In genomic region chr7:130043397-130044234, GRCm38 (mm10) we compare ENCODE assay signal across 11 mouse cellular contexts.
DNase-seq lines count a peak whose midpoint lies in the region; ATAC-seq and TF ChIP-seq lines count a peak whose summit lies in the region.
"Had no signal": no experiment of that assay in that cellular context is flagged by ENCODE, and none has a peak within 500 bp of the region (broad histone marks: within the 10 kb centered on the region; RNA-seq: fewer than 3 reads in every experiment).

No protein-coding gene starts in this region.

- H3K4me1 ChIP-seq in intestine, embryonic 14.5 days (replicated peaks; ENCODE audit: control insufficient read depth, insufficient read depth, low read length): peaks cover 34% of the 10 kb centered on the region
- H3K4me1 ChIP-seq in intestine, postnatal 0 days (replicated peaks; ENCODE audit: control insufficient read depth, insufficient read depth, low read length): no peaks in the 10 kb centered on the region
- H3K4me1 ChIP-seq in heart, postnatal 0 days (ENCODE audit: control insufficient read depth, insufficient read depth): peaks cover 13% of the 10 kb centered on the region
- peaks cover 7% of the 10 kb centered on the region for H3K4me1 ChIP-seq in limb, embryonic 11.5 days (ENCODE audit: control insufficient read depth, insufficient read depth, low read length)
- no peaks in the 10 kb centered on the region for H3K4me1 ChIP-seq in midbrain, postnatal 0 days (ENCODE audit: insufficient read depth, low read length)
- H3K4me1 ChIP-seq in liver, embryonic 11.5 days (replicated peaks; ENCODE audit: control insufficient read depth, insufficient read depth, low read length): no peaks in the 10 kb centered on the region; the same call in 1 of the 2 replicates

- no peak for ATAC-seq in intestine, embryonic 14.5 days (replicated peaks; ENCODE audit: low FRiP score, low TSS enrichment, low read depth)
- no peak for ATAC-seq in intestine, postnatal 0 days
- ATAC-seq in heart, postnatal 0 days (ENCODE audit: insufficient read depth, low read depth): peak; percentile 71
- ATAC-seq in limb, embryonic 11.5 days (ENCODE audit: insufficient number of reproducible peaks, low FRiP score, low TSS enrichment, low read depth): no peak
- no peak for ATAC-seq in midbrain, postnatal 0 days (ENCODE audit: low FRiP score)
- ATAC-seq in liver, embryonic 11.5 days (replicated peaks; ENCODE audit: low FRiP score): no peak
- no peak for ATAC-seq in erythroblast, adult 5-6 weeks (replicated peaks; ENCODE audit: low FRiP score, poor library complexity, severe bottlenecking)
- ATAC-seq: activated CD4-positive, CD25-positive, alpha-beta regulatory T cell, adult 4 months; forebrain, postnatal 0 days had no signal

- H3K4me3 ChIP-seq in intestine, embryonic 14.5 days (ENCODE audit: low read depth, low read length): no peak overlapping the region
- H3K4me3 ChIP-seq in intestine, postnatal 0 days (ENCODE audit: low read depth, low read length): no peak overlapping the region
- H3K4me3 ChIP-seq in heart, postnatal 0 days (ENCODE audit: low read depth, low read length): no peak overlapping the region
- H3K4me3 ChIP-seq in limb, embryonic 11.5 days (ENCODE audit: low read depth, low read length): no peak overlapping the region
- H3K4me3 ChIP-seq in midbrain, postnatal 0 days (ENCODE audit: low read depth, low read length): no peak overlapping the region
- H3K4me3 ChIP-seq in liver, embryonic 11.5 days (ENCODE audit: low read depth, low read length): no peak overlapping the region
- H3K4me3 ChIP-seq: neural tube, embryonic 13.5 days had no signal

- no peaks in the 10 kb centered on the region for H3K9me3 ChIP-seq in intestine, embryonic 14.5 days (ENCODE audit: control insufficient read depth, low read length)
- no peaks in the 10 kb centered on the region for H3K9me3 ChIP-seq in intestine, postnatal 0 days (ENCODE audit: control insufficient read depth)
- H3K9me3 ChIP-seq in heart, postnatal 0 days (replicated peaks; ENCODE audit: control insufficient read depth, low read length): no peaks in the 10 kb centered on the region
- H3K9me3 ChIP-seq in limb, embryonic 11.5 days (ENCODE audit: control insufficient read depth, low read length): no peaks in the 10 kb centered on the region; the same call in 1 of the 2 replicates
- no peaks in the 10 kb centered on the region for H3K9me3 ChIP-seq in midbrain, postnatal 0 days (ENCODE audit: low read length)
- no peaks in the 10 kb centered on the region for H3K9me3 ChIP-seq in liver, embryonic 11.5 days (ENCODE audit: control insufficient read depth, low read length)
- H3K9me3 ChIP-seq: neural tube, embryonic 13.5 days had no signal

- WGBS in intestine, embryonic 14.5 days: 36% methylated on average over 21 of the region's 21 CpGs
- WGBS in intestine, postnatal 0 days: 42% methylated on average over 21 of the region's 21 CpGs
- WGBS in heart, postnatal 0 days: 39% methylated on average over 21 of the region's 21 CpGs
- 58% methylated on average over 21 of the region's 21 CpGs for WGBS in limb, embryonic 11.5 days
- WGBS in midbrain, postnatal 0 days: 56% methylated on average over 21 of the region's 21 CpGs
- 61% methylated on average over 21 of the region's 21 CpGs for WGBS in liver, embryonic 11.5 days

- no peaks in the 10 kb centered on the region for H3K36me3 ChIP-seq in intestine, embryonic 14.5 days (ENCODE audit: control insufficient read depth, insufficient read depth, low read length)
- no peaks in the 10 kb centered on the region for H3K36me3 ChIP-seq in intestine, postnatal 0 days (ENCODE audit: control insufficient read depth, insufficient read depth)
- H3K36me3 ChIP-seq in heart, postnatal 0 days (replicated peaks; ENCODE audit: control insufficient read depth, insufficient read depth, low read length): no peaks in the 10 kb centered on the region
- no peaks in the 10 kb centered on the region for H3K36me3 ChIP-seq in limb, embryonic 11.5 days (ENCODE audit: control insufficient read depth, insufficient read depth, low read length)
- H3K36me3 ChIP-seq in midbrain, postnatal 0 days (ENCODE audit: insufficient read depth, low read length): no peaks in the 10 kb centered on the region
- H3K36me3 ChIP-seq in liver, embryonic 11.5 days (ENCODE audit: control insufficient read depth, insufficient read depth, low read length): no peaks in the 10 kb centered on the region
- H3K36me3 ChIP-seq: neural tube, embryonic 13.5 days had no signal

- DNase-seq in intestine, embryonic 14.5 days (ENCODE audit: low spot score): peak; percentile 57
- DNase-seq in heart, postnatal 0 days (ENCODE audit: low spot score): no peak
- peak; percentile 41 for DNase-seq in limb, embryonic 11.5 days (ENCODE audit: low spot score)
- DNase-seq in midbrain, postnatal 0 days (ENCODE audit: low spot score): peak; percentile 31
- DNase-seq in liver, embryonic 11.5 days (ENCODE audit: low spot score): no peak
- no peak for DNase-seq in right cerebral cortex, postnatal 25 days
- DNase-seq: forebrain, postnatal 0 days had no signal

- TF ChIP-seq CTCF in intestine, postnatal 0 days (IDR thresholded peaks at IDR 0.05; ENCODE audit: low read depth): no peak
- TF ChIP-seq CTCF in heart, postnatal 0 days (IDR thresholded peaks at IDR 0.05; ENCODE audit: low read depth): no peak
- no peak for TF ChIP-seq CTCF in midbrain, postnatal 0 days (IDR thresholded peaks at IDR 0.05)

- peak overlapping the region; percentile 48 for H3K27ac ChIP-seq in intestine, embryonic 14.5 days (ENCODE audit: low read depth)
- no peak overlapping the region for H3K27ac ChIP-seq in intestine, postnatal 0 days (ENCODE audit: low read depth, low read length)
- H3K27ac ChIP-seq in heart, postnatal 0 days (ENCODE audit: low read depth): no peak overlapping the region
- 0 out of 2 replicates have a peak overlapping the region, but pooled peaks have one; percentile 17 for H3K27ac ChIP-seq in limb, embryonic 11.5 days (replicated peaks; ENCODE audit: low read depth, low read length)
- no peak overlapping the region for H3K27ac ChIP-seq in midbrain, postnatal 0 days (ENCODE audit: low read depth, low read length)
- no peak overlapping the region for H3K27ac ChIP-seq in liver, embryonic 11.5 days (ENCODE audit: low read depth, low read length)
- H3K27ac ChIP-seq: neural tube, embryonic 13.5 days had no signal

- no peak overlapping the region for H3K9ac ChIP-seq in intestine, embryonic 14.5 days (ENCODE audit: low read length)
- H3K9ac ChIP-seq in intestine, postnatal 0 days (ENCODE audit: low read depth, low read length): no peak overlapping the region
- no peak overlapping the region for H3K9ac ChIP-seq in heart, postnatal 0 days (replicated peaks; ENCODE audit: low read depth, low read length)
- H3K9ac ChIP-seq in limb, embryonic 11.5 days (ENCODE audit: low read length): no peak overlapping the region
- no peak overlapping the region for H3K9ac ChIP-seq in midbrain, postnatal 0 days (replicated peaks; ENCODE audit: low read length, poor library complexity, severe bottlenecking)
- no peak overlapping the region for H3K9ac ChIP-seq in liver, embryonic 11.5 days (ENCODE audit: low read depth, low read length)
- H3K9ac ChIP-seq: forebrain, postnatal 0 days; neural tube, embryonic 13.5 days had no signal

- no peak for TF ChIP-seq EP300 in heart, postnatal 0 days (IDR thresholded peaks at IDR 0.05; ENCODE audit: low read depth)

- H3K27me3 ChIP-seq in intestine, embryonic 14.5 days (replicated peaks; ENCODE audit: control insufficient read depth, insufficient read depth, low read length): no peaks in the 10 kb centered on the region
- H3K27me3 ChIP-seq in intestine, postnatal 0 days (replicated peaks; ENCODE audit: control insufficient read depth, insufficient read depth, low read length): no peaks in the 10 kb centered on the region
- H3K27me3 ChIP-seq in heart, postnatal 0 days (ENCODE audit: control insufficient read depth, insufficient read depth, low read length): no peaks in the 10 kb centered on the region
- no peaks in the 10 kb centered on the region for H3K27me3 ChIP-seq in limb, embryonic 11.5 days (ENCODE audit: control insufficient read depth, insufficient read depth, low read length)
- H3K27me3 ChIP-seq in midbrain, postnatal 0 days (ENCODE audit: insufficient read depth, low read length): no peaks in the 10 kb centered on the region
- no peaks in the 10 kb centered on the region for H3K27me3 ChIP-seq in liver, embryonic 11.5 days (replicated peaks; ENCODE audit: control insufficient read depth, insufficient read depth, low read length)
- H3K27me3 ChIP-seq: neural tube, embryonic 13.5 days had no signal

- H3K4me2 ChIP-seq in intestine, embryonic 14.5 days (ENCODE audit: low read length): no peak overlapping the region
- no peak overlapping the region for H3K4me2 ChIP-seq in intestine, postnatal 0 days (replicated peaks; ENCODE audit: low read depth)
- H3K4me2 ChIP-seq in heart, postnatal 0 days (ENCODE audit: low read depth, low read length): 0 out of 2 replicates have a peak overlapping the region, but pooled peaks have one; percentile 3
- H3K4me2 ChIP-seq in limb, embryonic 11.5 days (ENCODE audit: low read depth, severe bottlenecking): no peak overlapping the region
- H3K4me2 ChIP-seq in midbrain, postnatal 0 days (ENCODE audit: low read depth, low read length, poor library complexity, severe bottlenecking): no peak overlapping the region
- H3K4me2 ChIP-seq in liver, embryonic 11.5 days: no peak overlapping the region
- H3K4me2 ChIP-seq: neural tube, embryonic 13.5 days had no signal

Comparison
In these comparisons a context has a peak if more than half of its experiments do, and no peak if none do; other contexts are left out.
1. H3K27ac ChIP-seq: peak in intestine, embryonic 14.5 days (single experiment) and limb, embryonic 11.5 days (single experiment); none in intestine, postnatal 0 days (single experiment), heart, postnatal 0 days (single experiment), midbrain, postnatal 0 days (single experiment) and liver, embryonic 11.5 days (single experiment).
2. DNase-seq: peak in intestine, embryonic 14.5 days (single experiment), limb, embryonic 11.5 days (single experiment) and midbrain, postnatal 0 days (single experiment); none in heart, postnatal 0 days (single experiment), liver, embryonic 11.5 days (single experiment) and right cerebral cortex, postnatal 25 days (single experiment).